Mouse (Mus musculus) C2C12 (cell line): ENCODE results near the gene Ascc2. TPM values are rescaled to one million over a fixed set of nuclear protein-coding genes. Genes with fewer than 3 reads are reported as not detected.
"Not testable (repeated sequence)": the region's sequence is repeated elsewhere in the genome, so short reads cannot be mapped to it uniquely, and the experiment has no call there.

Experiments used
- H3K27me3 ChIP-seq: one replicate; pipeline ENCODE4 v1.6.1; 2011; ENCODE audit not compliant: control insufficient read depth, insufficient read depth, insufficient read length
- H3K36me3 ChIP-seq: one replicate; pipeline ENCODE4 v1.6.1; 2011; ENCODE audit not compliant: control insufficient read depth, insufficient read depth
- H3K4me3 ChIP-seq: one replicate; pipeline ENCODE4 v1.5.1; 2011; ENCODE audit warnings: mild to moderate bottlenecking, control low read depth; ENCODE audit not compliant: poor library complexity, insufficient read depth, severe bottlenecking
- H3K79me2 ChIP-seq: one replicate; pipeline ENCODE4 v1.6.1; 2011; ENCODE audit not compliant: control insufficient read depth, insufficient read depth
- H3K79me3 ChIP-seq: one replicate; pipeline ENCODE4 v1.6.1; 2011; ENCODE audit warnings: low read depth, control low read depth
- H3ac ChIP-seq: one replicate; pipeline ENCODE3; 2011; ENCODE audit warnings: low read depth; ENCODE audit not compliant: control insufficient read depth, insufficient read length
- CEBPB ChIP-seq: IDR thresholded peaks from one replicate; pipeline ENCODE4 v1.6.1; 2011; ENCODE audit warnings: low read depth, mild to moderate bottlenecking, control low read depth, moderate library complexity
- CTCF ChIP-seq: IDR thresholded peaks from one replicate; pipeline ENCODE4 v1.5.1; 2011; ENCODE audit not compliant: control insufficient read depth, insufficient read depth, insufficient read length
- FOSL1 ChIP-seq: IDR thresholded peaks from one replicate; pipeline ENCODE4 v1.8.0; 2011; ENCODE audit warnings: mild to moderate bottlenecking, low read length; ENCODE audit not compliant: poor library complexity, insufficient read depth, severe bottlenecking
- MAX ChIP-seq: IDR thresholded peaks from one replicate; pipeline ENCODE4 v1.6.1; 2011; ENCODE audit warnings: mild to moderate bottlenecking, control low read depth
- MYOD1 ChIP-seq: IDR thresholded peaks from one replicate; pipeline ENCODE4 v1.6.1; 2011; ENCODE audit warnings: low read depth; ENCODE audit not compliant: control insufficient read depth, insufficient read length
- MYOG ChIP-seq: IDR thresholded peaks from one replicate; pipeline ENCODE4 v1.6.1; 2011; ENCODE audit not compliant: control insufficient read depth, insufficient read length; ENCODE audit errors: extremely low read depth
- USF1 ChIP-seq: IDR thresholded peaks from one replicate; pipeline ENCODE4 v1.6.1; 2011; ENCODE audit warnings: low read depth, mild to moderate bottlenecking, control low read depth, moderate library complexity
- polyA plus RNA-seq: library from polyadenylated mRNA; unstranded; fragments of >200 nt; fragmentation: generic; extraction: Trizol; gene quantifications from one replicate; pipeline ENCODE4 v1.2.1, GENCODE M21; 2012; ENCODE audit warnings: missing spikeins

Gene Ascc2
- polyA plus RNA-seq, 1 experiment, result 22.6 TPM

- Histone ChIP-seq H3ac (no peak overlapping the region), H3K79me2 (peaks cover 42% of the 10 kb centered on the region), H3K36me3 (peaks cover 12% of the 10 kb centered on the region), H3K27me3 (no peaks in the 10 kb centered on the region), H3K4me3 (no peak overlapping the region), H3K79me3 (peaks cover 20% of the 10 kb centered on the region)
- TF ChIP-seq CEBPB (no peak), MAX (no peak), MYOD1 (no peak), USF1 (no peak), MYOG (no peak), CTCF (no peak), FOSL1 (no peak)
Measured at GRCm38 (mm10) chr11:4636782-4637342, 685 bp upstream of the Ascc2 start.

- Histone ChIP-seq H3K27me3 (no peaks in the 10 kb centered on the region), H3ac (peak overlapping the region; percentile 99), H3K79me3 (peaks cover 24% of the 10 kb centered on the region), H3K79me2 (peaks cover 51% of the 10 kb centered on the region), H3K4me3 (peak overlapping the region; percentile 82), H3K36me3 (peaks cover 20% of the 10 kb centered on the region)
- TF ChIP-seq CTCF (no peak), CEBPB (no peak), FOSL1 (no peak), USF1 (no peak), MYOG (no peak), MAX (no peak), MYOD1 (no peak)
Measured at GRCm38 (mm10) chr11:4638261-4638660, 714 bp downstream of the Ascc2 start.

GRCm38 (mm10) chr11:4641185-4641584 is 3.6 kb downstream of the Ascc2 start:
- H3K4me3 ChIP-seq, result no peak overlapping the region
- H3K79me3 ChIP-seq, result peaks cover 26% of the 10 kb centered on the region
- no peaks in the 10 kb centered on the region for H3K27me3 ChIP-seq
- H3ac ChIP-seq, result no peak overlapping the region
- H3K79me2 ChIP-seq, result peaks cover 71% of the 10 kb centered on the region
- H3K36me3 ChIP-seq, result peaks cover 32% of the 10 kb centered on the region
- TF ChIP-seq MYOG (no peak), FOSL1 (no peak)

GRCm38 (mm10) chr11:4643722-4644121 is 6.2 kb downstream of the Ascc2 start:
- Histone ChIP-seq H3K79me3 (peaks cover 17% of the 10 kb centered on the region), H3K79me2 (peaks cover 60% of the 10 kb centered on the region), H3ac (no peak overlapping the region), H3K4me3 (no peak overlapping the region), H3K27me3 (no peaks in the 10 kb centered on the region), H3K36me3 (peaks cover 55% of the 10 kb centered on the region)
- no peak for TF ChIP-seq CEBPB
- TF ChIP-seq FOSL1, result no peak
- no peak for TF ChIP-seq MYOD1
- no peak for TF ChIP-seq MAX
- no peak for TF ChIP-seq USF1
- TF ChIP-seq MYOG, result no peak
- no peak for TF ChIP-seq CTCF

- H3K79me3 ChIP-seq, H3K27me3 ChIP-seq, H3ac ChIP-seq, H3K4me3 ChIP-seq: not testable (repeated sequence)
- H3K36me3 ChIP-seq, result peaks cover 62% of the 10 kb centered on the region
- H3K79me2 ChIP-seq, result peaks cover 45% of the 10 kb centered on the region
Measured at GRCm38 (mm10) chr11:4645180-4645579, 7.6 kb downstream of the Ascc2 start.

- Histone ChIP-seq H3K36me3 (peaks cover 68% of the 10 kb centered on the region), H3K79me3 (peaks cover 6% of the 10 kb centered on the region), H3K4me3 (no peak overlapping the region), H3K79me2 (peaks cover 33% of the 10 kb centered on the region), H3ac (no peak overlapping the region), H3K27me3 (no peaks in the 10 kb centered on the region)
- TF ChIP-seq CEBPB (no peak), MAX (no peak), MYOD1 (no peak), FOSL1 (no peak), USF1 (no peak), CTCF (no peak), MYOG (no peak)
Measured at GRCm38 (mm10) chr11:4646409-4646808, 8.9 kb downstream of the Ascc2 start.
